14 mouse cellular contexts compared by ENCODE assay signal in genomic region chr3:63412220-63412937, GRCm38 (mm10).
DNase-seq lines count a peak whose midpoint lies in the region; ATAC-seq and TF ChIP-seq lines count a peak whose summit lies in the region.
"Had no signal": no experiment of that assay in that cellular context is flagged by ENCODE, and none has a peak within 500 bp of the region (broad histone marks: within the 10 kb centered on the region; RNA-seq: fewer than 3 reads in every experiment).

No protein-coding gene starts in this region.

- H3K4me3 ChIP-seq in lung, embryonic 14.5 days (ENCODE audit: low read depth, low read length), result no peak overlapping the region
- no peak overlapping the region for H3K4me3 ChIP-seq in embryonic facial prominence, embryonic 12.5 days
- H3K4me3 ChIP-seq in limb, embryonic 11.5 days (ENCODE audit: low read depth, low read length), result no peak overlapping the region
- H3K4me3 ChIP-seq: heart, adult 2 months; limb, embryonic 15.5 days had no signal

- H3K27ac ChIP-seq in lung, embryonic 14.5 days (ENCODE audit: low read depth), result no peak overlapping the region
- H3K27ac ChIP-seq in embryonic facial prominence, embryonic 12.5 days, result peak overlapping the region; percentile 55; the same call in 1 of the 2 replicates
- H3K27ac ChIP-seq in limb, embryonic 11.5 days (replicated peaks; ENCODE audit: low read depth, low read length), result no peak overlapping the region
- H3K27ac ChIP-seq: heart, adult 2 months; macrophage; stomach, postnatal 0 days had no signal

- H3K36me3 ChIP-seq in lung, embryonic 14.5 days (ENCODE audit: insufficient read depth), result no peaks in the 10 kb centered on the region
- no peaks in the 10 kb centered on the region for H3K36me3 ChIP-seq in embryonic facial prominence, embryonic 12.5 days
- H3K36me3 ChIP-seq in limb, embryonic 11.5 days (ENCODE audit: control insufficient read depth, insufficient read depth, low read length), result no peaks in the 10 kb centered on the region
- H3K36me3 ChIP-seq: limb, embryonic 15.5 days had no signal

- H3K9me3 ChIP-seq in lung, embryonic 14.5 days (ENCODE audit: low read depth, low read length), result no peaks in the 10 kb centered on the region
- no peaks in the 10 kb centered on the region for H3K9me3 ChIP-seq in embryonic facial prominence, embryonic 12.5 days
- H3K9me3 ChIP-seq in limb, embryonic 11.5 days (ENCODE audit: control insufficient read depth, low read length), result no peaks in the 10 kb centered on the region
- H3K9me3 ChIP-seq: limb, embryonic 15.5 days had no signal

- H3K9ac ChIP-seq in lung, embryonic 14.5 days, result no peak overlapping the region
- H3K9ac ChIP-seq in embryonic facial prominence, embryonic 12.5 days, result no peak overlapping the region
- no peak overlapping the region for H3K9ac ChIP-seq in limb, embryonic 11.5 days (ENCODE audit: low read length)
- H3K9ac ChIP-seq: limb, embryonic 15.5 days had no signal

- no peaks in the 10 kb centered on the region for H3K4me1 ChIP-seq in lung, embryonic 14.5 days (ENCODE audit: insufficient read depth)
- H3K4me1 ChIP-seq in embryonic facial prominence, embryonic 12.5 days, result peaks cover 4% of the 10 kb centered on the region; the same call in 1 of the 2 replicates
- peaks cover 8% of the 10 kb centered on the region; the same call in 1 of the 2 replicates for H3K4me1 ChIP-seq in limb, embryonic 11.5 days (ENCODE audit: control insufficient read depth, insufficient read depth, low read length)

- 52% methylated on average over 6 of the region's 6 CpGs for WGBS in lung, embryonic 14.5 days
- 26% methylated on average over 6 of the region's 6 CpGs for WGBS in embryonic facial prominence, embryonic 12.5 days
- WGBS in limb, embryonic 11.5 days, result 49% methylated on average over 6 of the region's 6 CpGs

- peak; percentile 72 for DNase-seq in lung, embryonic 14.5 days
- DNase-seq in lung, postnatal 4 days, result no peak
- DNase-seq in embryo, embryonic 10 days (ENCODE audit: low spot score), result peak; percentile 76
- DNase-seq in limb, embryonic 11.5 days (ENCODE audit: low spot score), result peak; percentile 64
- no peak for DNase-seq in cerebellum, adult 11-12 months
- no peak for DNase-seq in heart, adult 18-20 months
- DNase-seq in right cerebral cortex, postnatal 4 days, result no peak
- DNase-seq: cerebellum, adult 9-11 months; heart, adult 2 months; heart, postnatal 10 days had no signal

- ATAC-seq in lung, embryonic 14.5 days (ENCODE audit: insufficient read depth), result peak; percentile 79; the same call in 1 of the 2 replicates
- ATAC-seq in embryonic facial prominence, embryonic 12.5 days (ENCODE audit: insufficient number of reproducible peaks, insufficient read depth, low FRiP score, low TSS enrichment), result no peak
- ATAC-seq in limb, embryonic 11.5 days (ENCODE audit: insufficient number of reproducible peaks, low FRiP score, low TSS enrichment, low read depth), result peak; percentile 74; the same call in 1 of the 2 replicates

- H3K27me3 ChIP-seq in lung, embryonic 14.5 days (ENCODE audit: insufficient read depth, low read length), result no peaks in the 10 kb centered on the region
- H3K27me3 ChIP-seq in embryonic facial prominence, embryonic 12.5 days, result no peaks in the 10 kb centered on the region
- no peaks in the 10 kb centered on the region for H3K27me3 ChIP-seq in limb, embryonic 11.5 days (ENCODE audit: control insufficient read depth, insufficient read depth, low read length)
- H3K27me3 ChIP-seq: limb, embryonic 15.5 days had no signal

- no peak for TF ChIP-seq CTCF in lung, embryonic 14.5 days (IDR thresholded peaks at IDR 0.05; ENCODE audit: low read depth)

- H3K4me2 ChIP-seq in lung, embryonic 14.5 days, result no peak overlapping the region
- H3K4me2 ChIP-seq in embryonic facial prominence, embryonic 12.5 days (replicated peaks), result no peak overlapping the region
- H3K4me2 ChIP-seq in limb, embryonic 11.5 days (ENCODE audit: low read depth, severe bottlenecking), result no peak overlapping the region; the same call in 1 of the 2 replicates
- H3K4me2 ChIP-seq: limb, embryonic 15.5 days had no signal

Comparison
In these comparisons a context has a peak if more than half of its experiments do, and no peak if none do; other contexts are left out.
1. DNase-seq: peak in lung, embryonic 14.5 days (single experiment), embryo, embryonic 10 days (single experiment) and limb, embryonic 11.5 days (single experiment); none in lung, postnatal 4 days (0 of 2), cerebellum, adult 11-12 months (single experiment), heart, adult 18-20 months (0 of 2) and right cerebral cortex, postnatal 4 days (single experiment).